Mouse (Mus musculus) heart, adult 2 months (tissue): ENCODE measurements around the gene Med27.

Source experiments
- CTCF ChIP-seq: fragments of 200-600 bp; IDR thresholded peaks from 2 replicates; pipeline ENCODE4 v1.8.1; 2022; ENCODE audit warnings: antibody characterized with exemption, mild to moderate bottlenecking, moderate library complexity
- EP300 ChIP-seq: fragments of 200-500 bp; IDR thresholded peaks from 2 replicates; pipeline ENCODE4 v1.6.1; 2011; ENCODE audit warnings: low read depth, low read length, control low read depth; ENCODE audit not compliant: insufficient read depth
- POLR2A ChIP-seq: fragments of 200-500 bp; IDR thresholded peaks from 2 replicates; pipeline ENCODE4 v1.6.1; 2011; ENCODE audit warnings: mild to moderate bottlenecking, low read depth, low read length, control low read depth; ENCODE audit not compliant: insufficient read depth

DNA sequence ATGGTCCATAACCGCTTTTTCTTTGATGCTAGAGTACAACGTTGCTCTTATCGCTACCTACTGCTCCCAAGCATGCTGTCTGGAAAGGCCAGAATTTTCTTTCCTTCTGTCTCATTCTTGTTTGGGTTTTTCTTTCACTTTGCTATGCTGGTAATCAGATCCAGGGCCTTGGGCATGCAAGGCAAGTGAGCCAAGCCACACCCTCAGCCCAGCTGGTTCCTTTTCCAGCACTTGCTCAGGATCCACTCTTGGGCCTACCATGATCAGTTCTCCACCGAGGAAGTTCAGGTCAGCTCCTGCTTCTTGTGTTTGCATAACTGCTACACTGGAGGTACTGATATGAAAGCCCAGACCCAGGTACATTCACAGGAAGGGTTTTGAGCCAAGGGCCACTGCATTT is 44.5 kb downstream of the Med27 start:
- TF ChIP-seq CTCF (no peak), POLR2A (no peak), EP300 (no peak)
